Mouse (Mus musculus): ENCODE data around the gene Slc39a5.

Gene Slc39a5

DNA sequence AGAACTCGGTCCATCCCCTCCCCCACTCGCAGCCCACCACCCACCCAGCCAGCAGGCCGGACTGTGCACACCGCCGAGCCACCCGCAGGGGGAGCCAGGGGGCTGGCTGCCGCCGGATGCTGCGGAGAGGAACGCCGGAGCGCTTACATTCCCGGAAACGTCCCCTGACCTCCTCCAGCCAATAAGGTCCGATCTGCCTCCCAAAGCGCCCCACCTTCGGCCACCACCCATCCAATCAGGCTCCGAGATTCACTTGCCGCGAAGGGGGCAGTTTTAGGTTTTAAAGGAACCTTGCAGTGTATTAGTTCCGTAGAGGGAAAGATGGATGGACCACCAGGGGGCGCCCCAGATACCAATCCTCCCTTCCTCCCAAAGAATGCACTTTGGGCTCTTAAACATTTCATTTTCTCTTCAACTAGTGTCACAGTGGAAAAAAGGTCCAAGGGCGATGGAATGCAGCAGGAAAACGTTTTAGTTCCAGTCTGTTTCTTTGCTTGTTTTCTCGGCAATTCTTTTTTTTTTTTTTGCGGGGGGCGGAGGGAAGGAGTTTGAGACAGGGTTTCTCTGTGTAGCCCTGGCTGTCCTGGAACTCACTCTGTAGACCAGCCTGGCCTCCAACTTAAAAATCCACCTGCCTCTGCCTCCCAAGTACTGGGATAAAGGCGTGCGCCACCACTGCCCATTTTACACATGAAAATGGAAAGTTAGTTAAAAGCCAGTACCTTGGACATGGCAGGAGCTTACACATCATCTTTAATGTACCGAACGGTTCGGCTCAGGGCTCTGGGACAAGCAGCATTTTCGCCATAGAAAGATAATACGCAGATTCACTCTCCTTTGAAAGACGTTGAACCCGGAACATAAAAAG lies 8.9 kb upstream of the Slc39a5 start:
- peak; percentile 99 for DNase-seq

DNA sequence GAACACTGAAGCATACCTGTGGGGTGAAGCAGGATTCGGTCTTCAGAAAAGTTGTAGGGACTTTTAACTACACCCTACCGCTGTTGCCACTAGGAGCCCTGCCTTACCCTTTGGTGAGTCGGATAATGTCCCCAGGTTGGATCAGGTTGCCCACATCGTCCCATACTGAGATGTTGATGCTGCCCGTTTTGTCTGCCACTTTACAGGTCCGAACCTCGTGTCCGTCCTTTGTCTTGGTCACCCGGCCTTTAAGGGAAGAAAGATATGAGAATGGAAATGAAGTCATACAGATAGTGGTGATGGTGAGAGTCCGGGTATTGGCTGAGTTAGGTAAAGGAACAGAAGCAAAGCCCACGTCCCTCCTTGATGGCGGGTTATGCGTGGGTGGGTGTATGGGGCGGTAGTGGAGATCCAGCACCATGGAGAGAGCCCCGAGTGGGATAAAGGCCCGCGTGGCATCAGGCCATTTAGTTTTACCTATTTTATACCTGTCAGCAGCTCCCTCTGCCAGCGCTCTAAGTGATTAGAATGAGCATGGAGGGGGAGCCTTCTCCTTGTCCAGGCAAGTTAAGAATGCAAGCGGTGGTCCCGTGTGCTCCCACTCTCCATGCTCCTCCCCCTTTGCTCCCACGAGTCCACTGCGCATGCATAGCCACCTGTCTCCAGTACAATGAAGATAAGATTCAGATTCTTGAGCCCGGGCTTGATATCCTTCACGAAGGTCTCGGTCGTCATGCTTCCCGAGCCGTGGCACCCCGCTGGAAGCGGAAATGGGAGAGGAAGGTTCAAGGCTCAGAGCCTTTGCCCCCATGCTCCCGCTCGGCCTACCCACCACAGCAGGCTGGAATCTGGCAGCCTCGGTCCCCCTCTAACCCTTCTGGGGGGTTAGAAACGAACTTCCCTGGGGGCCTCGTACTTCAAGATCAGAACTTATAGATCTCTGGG lies 7.8 kb upstream of the Slc39a5 start:
- DNase-seq = peak; percentile 55

DNA sequence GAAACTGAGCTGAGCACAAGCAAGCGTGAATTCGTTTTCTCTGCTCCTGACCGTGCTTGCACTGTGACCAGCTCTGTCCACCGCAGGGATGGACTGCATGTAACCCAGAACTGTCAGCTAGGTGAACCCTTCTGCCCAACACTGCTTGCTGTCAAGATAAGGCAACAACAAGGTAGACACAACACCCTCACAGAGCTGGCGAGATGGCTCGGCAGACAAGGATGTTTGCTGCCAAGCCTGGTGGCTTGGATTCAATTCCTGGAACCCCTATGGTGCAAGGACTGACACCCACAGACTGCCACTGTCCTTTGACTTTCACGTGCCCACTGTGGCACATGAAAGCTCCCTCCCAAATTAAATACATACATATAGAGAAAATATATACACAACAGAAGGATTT lies 2.9 kb upstream of the Slc39a5 start:
- DNase-seq = no peak

DNA sequence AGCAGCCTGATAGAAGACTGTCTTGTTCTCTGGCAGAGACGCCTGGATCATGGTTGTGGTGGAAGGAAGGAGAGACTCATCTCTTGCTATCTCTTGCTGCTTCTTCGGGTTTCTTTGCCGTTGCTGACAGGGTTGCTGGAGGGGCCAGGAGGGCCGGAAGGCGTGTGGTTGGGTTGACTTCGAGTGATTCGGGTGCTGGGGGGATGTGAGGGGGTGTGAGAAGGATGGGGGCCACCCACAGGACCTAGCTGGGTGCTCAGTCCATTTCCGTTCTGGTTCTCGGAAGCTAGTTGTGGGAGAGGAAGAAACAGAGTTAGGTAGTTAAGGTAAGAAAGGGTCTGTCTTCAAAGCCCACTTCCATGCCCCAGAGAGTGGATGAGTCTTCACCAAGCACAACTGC lies 609 bp upstream of the Slc39a5 start:
- no peak for DNase-seq

DNA sequence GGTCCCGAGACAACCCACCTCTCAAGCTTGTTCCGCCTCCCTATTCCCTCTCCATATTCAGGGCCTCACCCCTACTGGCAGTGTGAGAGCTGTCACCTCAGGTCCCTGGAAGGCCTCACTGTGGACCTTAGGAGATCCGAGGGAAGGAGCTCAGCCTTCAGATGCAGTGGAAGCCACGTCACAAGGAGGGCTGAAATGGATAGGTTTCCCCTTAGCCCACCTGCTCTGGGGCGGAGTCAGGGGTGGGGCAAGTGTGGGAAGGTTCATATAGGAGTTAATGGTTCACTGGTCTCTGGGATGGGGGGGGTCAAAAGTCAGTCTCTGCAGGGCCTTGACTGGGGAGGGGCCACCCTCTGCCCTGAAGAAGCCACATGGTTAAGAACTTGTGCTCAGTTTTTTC lies 691 bp downstream of the Slc39a5 start:
- peak; percentile 80 for DNase-seq

DNA sequence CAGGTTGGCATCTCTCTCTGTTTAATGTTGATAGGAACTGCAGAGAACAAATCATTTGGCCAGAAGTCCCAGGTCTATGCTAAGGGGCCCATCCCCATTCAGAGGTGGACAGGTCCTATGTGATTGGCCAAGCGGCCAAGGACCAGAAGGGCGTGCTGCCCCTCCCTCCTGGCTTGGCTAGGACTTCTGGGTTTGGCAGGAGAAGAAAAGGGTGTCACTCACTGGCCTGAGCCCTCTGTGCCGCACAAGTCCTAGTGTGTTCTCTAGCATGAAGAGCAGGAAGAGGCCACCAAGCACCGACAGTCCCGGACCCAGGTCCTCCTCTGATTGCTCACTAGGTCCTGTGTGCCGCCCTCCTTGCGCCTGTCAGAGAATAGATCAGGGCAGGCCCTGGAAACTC lies 3.6 kb downstream of the Slc39a5 start:
- DNase-seq = peak; percentile 20

DNA sequence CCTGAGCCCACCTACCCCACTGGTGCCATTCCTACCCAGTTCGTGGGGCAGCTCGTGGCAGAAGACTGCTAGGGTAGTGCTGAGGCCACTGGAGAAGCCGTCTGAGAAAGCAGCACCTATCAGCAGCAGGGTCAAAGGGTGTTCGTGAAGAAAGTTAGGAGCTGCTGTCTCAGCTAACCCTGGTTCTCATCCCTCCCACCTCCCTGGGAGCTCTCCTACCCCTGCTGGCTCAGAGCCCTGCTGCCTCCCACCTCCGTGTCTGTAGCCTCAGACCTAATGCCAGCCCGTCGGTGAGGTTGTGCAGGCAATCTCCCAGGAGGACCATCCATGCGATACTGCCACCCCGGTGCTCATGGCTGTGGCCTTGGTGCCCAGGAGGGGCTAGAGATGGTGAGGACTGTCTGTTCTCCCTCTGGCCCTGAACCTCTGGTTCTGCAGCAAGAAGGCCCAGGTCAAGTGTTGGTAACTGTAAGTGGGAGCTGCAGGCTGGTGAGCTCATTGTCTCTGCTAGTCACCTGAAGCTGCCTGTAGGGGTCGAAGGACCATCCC lies 4.2 kb downstream of the Slc39a5 start:
- peak; percentile 51 for DNase-seq

DNA sequence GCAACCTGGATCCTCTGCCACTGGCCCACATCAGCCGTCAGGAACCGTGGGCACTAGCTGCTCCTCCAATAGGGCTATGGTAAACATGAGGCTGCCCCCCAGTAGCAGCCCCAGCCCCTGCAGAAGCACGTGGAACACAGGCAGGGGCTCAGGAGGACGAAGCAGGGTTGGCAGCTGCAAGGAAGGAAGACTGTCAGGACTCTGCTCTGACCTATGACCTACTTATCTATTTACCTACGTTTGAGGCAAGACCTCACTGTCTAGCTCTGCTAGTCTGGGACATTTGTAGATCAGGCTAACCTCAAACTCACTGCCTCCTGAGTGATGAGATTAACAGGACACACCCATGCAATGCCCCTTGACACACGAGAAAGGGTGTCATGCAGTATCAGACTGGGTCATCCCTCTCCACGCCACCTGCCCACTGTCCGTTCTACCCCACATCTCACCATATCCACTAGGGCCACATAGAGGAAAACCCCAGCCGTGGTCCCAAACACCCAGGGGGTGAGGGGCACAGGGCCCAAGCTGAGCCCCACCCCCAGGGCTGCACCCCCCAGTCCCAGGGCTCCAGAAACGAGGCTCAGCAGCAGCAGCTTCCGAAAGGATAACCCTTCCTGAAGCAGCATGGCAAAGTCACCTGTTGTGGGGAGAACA lies 4.9 kb downstream of the Slc39a5 start:
- peak; percentile 15 for DNase-seq

DNA sequence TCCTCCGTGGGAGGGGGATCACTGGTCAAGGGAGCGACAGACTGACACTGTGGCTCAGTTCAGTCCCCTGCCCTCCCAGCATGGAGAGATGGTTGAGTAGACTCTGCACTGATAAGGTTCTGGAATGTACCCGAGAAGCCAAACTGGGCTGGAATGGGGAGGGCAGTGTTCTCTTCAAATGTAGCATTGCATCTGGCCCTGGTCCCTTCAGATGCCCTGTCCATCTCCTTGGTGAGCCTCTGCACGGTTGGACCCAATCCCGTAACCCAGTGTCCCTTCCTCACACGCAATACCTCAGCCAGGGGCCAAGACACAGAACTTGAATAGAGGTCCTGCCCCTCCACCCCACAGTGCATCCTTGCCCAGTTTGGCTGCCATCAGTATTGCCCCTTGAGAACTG lies 9.2 kb downstream of the Slc39a5 start:
- no peak for DNase-seq

DNA sequence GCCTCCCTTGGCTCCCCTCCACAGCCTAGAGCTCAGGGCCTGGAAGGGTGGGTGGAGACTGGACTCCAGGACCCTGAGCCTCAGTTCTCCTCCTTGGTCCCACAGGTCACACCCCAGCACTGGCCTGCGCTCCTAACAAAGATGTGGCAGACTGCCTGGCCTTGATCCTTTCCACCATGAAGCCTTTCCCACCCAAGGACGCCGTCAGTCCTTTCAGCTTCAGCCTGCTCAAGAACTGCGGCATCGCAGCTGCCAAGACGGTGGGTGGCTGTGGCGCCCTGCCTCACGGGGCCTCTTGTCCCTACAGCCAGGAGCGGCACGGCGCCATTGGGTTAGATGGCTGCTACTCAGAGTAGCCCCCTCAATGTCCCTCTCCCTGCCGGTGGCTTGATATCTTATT lies 10.7 kb downstream of the Slc39a5 start:
- DNase-seq = peak; percentile 19

DNA sequence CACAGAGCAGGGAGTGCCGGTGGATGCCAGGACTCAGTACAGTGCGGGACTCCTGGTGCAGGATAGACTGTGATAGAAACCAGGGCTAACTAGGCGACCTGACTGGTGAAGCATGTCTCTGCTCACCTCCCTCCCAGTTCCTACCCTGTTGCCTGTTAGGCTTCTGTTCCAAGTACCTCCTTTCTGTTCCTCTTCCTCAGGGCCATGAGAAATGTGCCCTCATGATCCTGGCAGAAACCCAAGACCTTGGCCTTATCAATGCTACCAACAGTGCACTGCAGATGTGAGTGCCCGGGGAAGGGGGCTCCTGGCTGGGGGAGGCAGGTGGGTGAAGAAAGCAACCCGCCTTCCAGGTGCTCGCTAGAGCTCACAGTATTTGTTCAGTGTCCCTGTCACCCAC lies 11.5 kb downstream of the Slc39a5 start:
- DNase-seq = no peak

DNA sequence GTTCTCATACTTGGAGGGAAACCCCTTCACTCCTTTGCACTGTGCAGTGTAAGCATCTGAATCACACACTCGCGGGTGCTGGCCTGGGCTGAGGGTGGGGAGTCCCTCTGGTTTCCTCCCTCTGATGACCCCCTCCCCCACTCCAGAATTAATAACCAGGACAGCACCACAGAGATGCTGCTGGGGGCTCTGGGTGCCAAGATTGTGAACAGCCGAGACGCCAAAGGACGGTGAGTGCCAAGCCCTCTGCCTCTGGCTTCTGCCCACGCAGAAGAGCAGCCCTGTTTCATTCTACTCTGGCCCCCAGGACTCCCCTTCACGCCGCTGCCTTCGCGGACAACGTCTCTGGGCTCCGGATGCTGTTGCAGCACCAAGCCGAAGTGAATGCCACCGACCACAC lies 12.1 kb downstream of the Slc39a5 start:
- no peak for DNase-seq

DNA sequence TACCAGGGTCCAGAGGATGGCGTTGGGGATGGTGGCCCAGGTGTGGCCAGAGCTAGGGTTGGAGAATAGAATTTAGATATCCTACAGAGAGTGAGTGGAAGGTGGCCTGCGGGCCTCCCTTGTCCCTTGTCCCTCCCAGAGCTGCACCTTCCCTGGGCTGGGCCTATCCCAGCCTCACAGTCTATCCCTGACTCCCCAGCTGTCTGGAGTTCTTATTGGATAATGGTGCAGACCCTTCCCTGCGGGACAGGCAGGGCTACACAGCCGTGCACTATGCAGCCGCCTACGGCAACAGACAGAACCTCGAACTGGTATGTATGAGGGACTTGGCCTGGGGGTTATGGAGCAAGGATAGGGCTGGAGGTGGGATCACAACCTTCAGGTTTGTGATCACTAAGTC lies 15.1 kb downstream of the Slc39a5 start:
- DNase-seq = no peak

DNA sequence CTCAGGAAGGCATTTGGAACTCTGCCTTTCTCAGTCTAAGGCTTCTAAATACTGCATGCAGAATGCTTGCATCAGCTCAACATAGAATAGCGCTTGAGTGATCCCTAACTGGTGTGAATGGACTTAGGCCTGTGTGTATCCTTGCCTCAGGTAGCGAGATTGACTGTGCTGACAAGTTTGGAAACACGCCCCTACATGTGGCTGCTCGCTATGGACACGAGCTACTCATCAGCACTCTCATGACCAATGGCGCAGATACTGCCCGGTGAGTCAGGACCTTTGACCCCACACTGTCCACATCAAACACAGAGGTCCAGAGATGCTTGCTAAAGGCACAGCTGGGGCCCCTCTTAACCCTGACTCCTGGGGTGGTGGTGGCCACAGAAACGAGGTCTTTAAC lies 18.5 kb downstream of the Slc39a5 start:
- DNase-seq = no peak

DNA sequence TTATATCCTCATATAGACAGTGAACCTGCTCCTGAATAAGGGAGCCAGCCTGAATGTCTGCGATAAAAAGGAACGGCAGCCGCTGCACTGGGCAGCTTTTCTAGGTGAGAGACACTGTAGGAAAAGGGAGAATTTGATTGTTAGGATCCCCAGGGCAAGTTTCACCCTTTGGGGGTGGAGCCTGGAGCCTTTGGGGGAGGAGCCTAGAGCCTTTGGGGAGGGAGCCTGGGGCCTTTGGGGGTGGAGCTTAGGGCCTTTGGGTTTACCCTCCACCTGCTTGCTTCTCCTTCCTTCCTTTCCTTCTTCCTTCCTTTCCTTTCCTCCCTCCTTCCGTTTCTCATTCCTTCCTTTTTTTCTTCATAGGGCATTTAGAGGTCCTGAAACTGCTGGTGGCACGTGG lies 20.5 kb downstream of the Slc39a5 start:
- peak; percentile 52 for DNase-seq

DNA sequence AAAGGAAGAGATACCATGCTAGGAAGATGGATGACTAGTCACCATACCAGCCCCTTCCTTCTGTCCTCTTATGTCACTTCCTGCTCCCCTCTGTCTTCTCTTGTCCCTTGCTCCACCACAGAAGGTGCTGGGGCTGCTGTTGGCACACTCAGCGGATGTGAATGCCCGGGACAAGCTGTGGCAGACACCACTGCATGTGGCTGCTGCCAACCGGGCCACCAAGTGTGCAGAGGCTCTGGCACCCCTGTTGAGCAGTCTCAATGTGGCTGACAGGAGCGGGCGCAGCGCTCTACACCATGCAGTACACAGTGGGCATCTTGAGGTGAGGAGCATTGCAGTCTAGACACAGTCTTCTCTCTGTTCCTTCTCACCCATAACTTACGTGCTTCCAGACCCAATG lies 21.8 kb downstream of the Slc39a5 start:
- no peak for DNase-seq

DNA sequence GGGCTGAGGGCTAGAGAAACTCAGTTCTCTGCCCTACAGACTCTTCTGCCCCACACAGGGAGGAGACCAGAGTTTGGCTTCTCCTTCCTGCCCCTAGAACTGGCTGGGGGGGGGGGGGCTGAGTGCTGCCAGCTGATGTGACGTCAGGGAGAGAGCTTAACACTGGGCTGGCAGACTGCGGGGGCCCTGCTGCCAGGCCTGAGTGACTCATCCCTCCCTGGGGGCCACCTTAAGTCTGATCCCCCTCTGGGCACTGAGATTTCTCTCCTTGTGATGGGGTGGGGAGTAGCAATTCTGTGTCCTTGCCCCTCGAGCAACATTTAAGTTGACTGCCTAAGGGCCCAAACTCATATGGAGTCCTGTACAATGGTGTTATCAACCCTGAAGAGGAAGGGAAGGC lies 22.6 kb downstream of the Slc39a5 start:
- peak; percentile 3 for DNase-seq

DNA sequence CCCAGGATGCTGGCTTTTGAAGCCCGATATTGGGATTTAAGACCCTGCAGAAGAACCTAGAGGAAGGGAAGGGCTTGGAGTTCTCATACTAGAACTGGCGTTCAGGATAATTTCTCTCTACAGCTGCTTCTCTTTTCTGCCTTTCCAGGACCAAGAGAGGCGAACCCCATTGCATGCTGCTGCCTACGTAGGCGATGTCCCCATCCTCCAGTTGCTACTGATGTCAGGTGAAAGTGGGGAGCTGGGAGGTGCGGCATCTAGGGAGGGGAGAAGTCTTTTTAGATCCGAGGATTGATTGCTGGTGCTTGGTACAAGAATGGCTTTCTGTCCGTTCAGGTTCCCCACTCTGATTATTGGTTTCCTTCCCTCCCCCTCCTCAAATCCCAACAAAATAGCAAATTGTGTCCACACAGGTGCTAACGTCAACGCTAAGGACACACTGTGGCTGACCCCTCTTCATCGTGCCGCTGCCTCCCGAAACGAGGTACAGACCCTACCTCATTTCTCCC lies 23.0 kb downstream of the Slc39a5 start:
- no peak for DNase-seq

DNA sequence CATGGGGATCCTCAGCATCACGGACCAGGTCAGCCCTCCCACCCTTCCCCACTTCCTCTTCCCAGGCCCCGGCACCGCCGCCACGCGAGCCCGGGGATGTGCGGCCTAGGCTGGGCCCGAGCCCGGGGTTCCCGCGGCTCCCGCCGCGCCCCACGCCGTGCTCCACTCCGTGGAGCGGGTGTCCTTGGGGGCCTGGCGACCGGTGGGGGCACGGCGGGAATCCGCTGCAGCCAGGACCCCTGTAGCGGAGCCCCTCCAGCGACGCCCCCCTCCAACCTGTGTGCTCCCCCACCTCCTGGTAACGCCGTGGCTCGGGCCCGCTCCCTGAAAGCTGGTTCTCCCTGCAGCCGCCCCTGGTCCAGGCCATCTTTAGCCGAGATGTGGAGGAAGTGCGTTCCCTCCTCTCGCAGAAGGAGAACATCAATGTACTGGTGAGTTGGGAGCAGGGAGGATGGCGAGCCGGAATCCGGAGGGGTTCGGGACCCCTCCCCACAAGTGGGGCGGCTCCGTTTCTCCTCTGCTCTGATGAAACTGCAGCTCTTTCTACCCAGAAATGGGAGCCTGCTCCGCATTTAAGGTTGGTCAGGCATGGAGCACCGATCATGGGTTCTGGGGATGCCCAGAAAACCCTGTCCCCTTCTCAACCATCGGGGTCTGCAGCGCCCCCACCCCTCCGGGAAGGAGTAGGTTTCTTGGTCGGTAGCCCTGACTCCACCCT lies 23.6 kb downstream of the Slc39a5 start:
- DNase-seq = peak; percentile 70

DNA sequence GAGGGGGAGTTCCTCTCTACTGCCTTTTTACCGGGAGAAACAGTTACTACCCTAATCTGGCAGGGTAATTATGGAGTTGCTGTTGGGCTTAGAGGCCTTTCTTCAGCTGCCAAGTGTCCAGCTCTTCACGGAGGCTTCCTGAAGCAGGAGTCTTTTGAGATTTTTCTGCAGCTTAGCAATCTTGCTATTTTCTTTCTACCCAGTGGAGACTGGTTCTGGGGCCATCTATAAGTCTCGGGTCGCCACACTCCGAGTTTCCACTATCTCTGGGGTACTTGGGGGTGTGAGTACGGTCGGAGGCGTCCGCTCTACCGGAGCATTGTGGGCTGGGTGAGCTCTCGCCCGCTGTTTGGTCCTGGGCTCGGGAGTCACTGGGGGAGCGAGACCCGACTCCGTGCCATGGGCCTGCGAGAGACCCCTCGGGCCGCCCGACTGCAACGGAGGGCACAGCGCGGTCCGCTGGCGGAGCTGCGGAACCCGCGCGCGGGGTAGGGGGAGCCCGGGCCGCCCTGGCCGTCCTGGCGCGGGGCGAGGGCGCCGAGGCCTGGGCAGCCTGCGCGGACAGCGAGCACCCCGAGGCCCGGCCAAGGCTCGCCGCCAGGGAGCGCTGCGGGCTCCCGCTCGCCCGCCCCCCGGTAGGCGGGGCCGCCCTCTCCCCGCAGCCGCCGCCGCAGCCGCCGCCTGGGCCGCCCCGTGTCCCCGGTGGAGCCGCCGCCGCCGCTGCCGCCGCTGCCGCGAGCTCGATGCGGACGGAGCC lies 24.4 kb downstream of the Slc39a5 start, which contains the start of gene Ankrd52:
Ankrd52 (plus strand) TSS at position 661 of the 757 bp plus-strand sequence.
- peak; percentile 94 for DNase-seq

DNA sequence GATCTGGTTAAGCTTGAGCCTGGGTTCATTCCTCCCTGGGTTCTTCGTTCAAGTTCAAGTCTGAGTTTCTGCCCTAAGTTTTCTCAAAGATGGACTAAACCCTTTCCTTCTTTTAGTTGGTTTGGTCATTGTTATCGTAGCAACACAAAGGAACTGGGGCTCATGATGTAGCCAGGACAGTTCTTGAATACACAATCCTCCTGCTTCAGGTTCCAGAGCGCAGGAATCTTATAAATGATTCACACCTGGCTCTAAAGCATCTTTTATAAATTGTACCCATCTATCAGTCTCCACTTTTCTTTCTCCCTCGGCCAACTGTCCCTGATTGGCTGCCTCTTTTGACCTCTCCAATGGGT lies 25.0 kb downstream of the Slc39a5 start:
- no peak for DNase-seq
